Mouse (Mus musculus): Measurements from ENCODE around the gene Hoxd9. TPM values are rescaled to one million over a fixed set of nuclear protein-coding genes. Genes with fewer than 3 reads are reported as not detected.

Hoxd9 gene
- polyA plus RNA-seq, 1 experiment: 0.31 TPM

GRCm38 (mm10) chr2:74731799-74732512, 34.4 kb downstream of the Hoxd9 start:
- no peak for TF ChIP-seq POLR2A (IDR thresholded peaks at IDR 0.05; ENCODE audit: control insufficient read depth, extremely low read depth, insufficient read depth, low read length, poor library complexity)
- TF ChIP-seq CTCF (IDR thresholded peaks at IDR 0.05; ENCODE audit: borderline replicate concordance, control insufficient read depth, extremely low read depth, insufficient read depth, low read length, poor library complexity): no peak
- Histone ChIP-seq H3K27ac (ENCODE audit: control insufficient read depth, insufficient read depth, low read length) (no peak overlapping the region), H3K4me1 (replicated peaks; ENCODE audit: control insufficient read depth, insufficient read depth, low read length) (no peaks in the 10 kb centered on the region), H3K4me3 (ENCODE audit: control insufficient read depth, insufficient read depth, low read length) (no peak overlapping the region), H3K27me3 (ENCODE audit: control insufficient read depth, insufficient read depth, low read length) (peaks cover 9% of the 10 kb centered on the region), H3K36me3 (ENCODE audit: control insufficient read depth, insufficient read depth, low read length) (no peaks in the 10 kb centered on the region)
- WGBS: 38% methylated on average over 9 of the region's 9 CpGs
- no peak for DNase-seq

GRCm38 (mm10) chr2:74732513-74733316, 35.2 kb downstream of the Hoxd9 start:
- H3K4me1 ChIP-seq (replicated peaks; ENCODE audit: control insufficient read depth, insufficient read depth, low read length): no peaks in the 10 kb centered on the region
- no peak for DNase-seq
- no peak overlapping the region for H3K27ac ChIP-seq (ENCODE audit: control insufficient read depth, insufficient read depth, low read length)
- no peaks in the 10 kb centered on the region for H3K36me3 ChIP-seq (ENCODE audit: control insufficient read depth, insufficient read depth, low read length)
- TF ChIP-seq POLR2A (IDR thresholded peaks at IDR 0.05; ENCODE audit: control insufficient read depth, extremely low read depth, insufficient read depth, low read length, poor library complexity) (no peak), CTCF (IDR thresholded peaks at IDR 0.05; ENCODE audit: borderline replicate concordance, control insufficient read depth, extremely low read depth, insufficient read depth, low read length, poor library complexity) (no peak)
- peaks cover 12% of the 10 kb centered on the region for H3K27me3 ChIP-seq (ENCODE audit: control insufficient read depth, insufficient read depth, low read length)
- WGBS: 9% methylated on average over 52 of the region's 52 CpGs
- H3K4me3 ChIP-seq (ENCODE audit: control insufficient read depth, insufficient read depth, low read length): no peak overlapping the region

GRCm38 (mm10) chr2:74733317-74733661, 35.8 kb downstream of the Hoxd9 start:
- TF ChIP-seq CTCF (IDR thresholded peaks at IDR 0.05; ENCODE audit: borderline replicate concordance, control insufficient read depth, extremely low read depth, insufficient read depth, low read length, poor library complexity) (no peak), POLR2A (IDR thresholded peaks at IDR 0.05; ENCODE audit: control insufficient read depth, extremely low read depth, insufficient read depth, low read length, poor library complexity) (no peak)
- H3K27ac ChIP-seq (ENCODE audit: control insufficient read depth, insufficient read depth, low read length): no peak overlapping the region
- 4% methylated on average over 16 of the region's 16 CpGs for WGBS
- no peak for DNase-seq
- no peak overlapping the region for H3K4me3 ChIP-seq (ENCODE audit: control insufficient read depth, insufficient read depth, low read length)
- H3K36me3 ChIP-seq (ENCODE audit: control insufficient read depth, insufficient read depth, low read length): no peaks in the 10 kb centered on the region
- peaks cover 16% of the 10 kb centered on the region for H3K27me3 ChIP-seq (ENCODE audit: control insufficient read depth, insufficient read depth, low read length)
- no peaks in the 10 kb centered on the region for H3K4me1 ChIP-seq (replicated peaks; ENCODE audit: control insufficient read depth, insufficient read depth, low read length)

GRCm38 (mm10) chr2:74733765-74734164, 36.2 kb downstream of the Hoxd9 start:
- no peak overlapping the region for H3K27ac ChIP-seq (ENCODE audit: control insufficient read depth, insufficient read depth, low read length)
- TF ChIP-seq CTCF (IDR thresholded peaks at IDR 0.05; ENCODE audit: borderline replicate concordance, control insufficient read depth, extremely low read depth, insufficient read depth, low read length, poor library complexity): no peak
- TF ChIP-seq POLR2A (IDR thresholded peaks at IDR 0.05; ENCODE audit: control insufficient read depth, extremely low read depth, insufficient read depth, low read length, poor library complexity): no peak
- WGBS: 9% methylated on average over 6 of the region's 6 CpGs

GRCm38 (mm10) chr2:74734451-74734850, 36.9 kb downstream of the Hoxd9 start:
- peaks cover 26% of the 10 kb centered on the region for H3K27me3 ChIP-seq (ENCODE audit: control insufficient read depth, insufficient read depth, low read length)
- no peaks in the 10 kb centered on the region for H3K4me1 ChIP-seq (replicated peaks; ENCODE audit: control insufficient read depth, insufficient read depth, low read length)
- no peak for DNase-seq
- WGBS: 13% methylated on average over 13 of the region's 13 CpGs
- H3K36me3 ChIP-seq (ENCODE audit: control insufficient read depth, insufficient read depth, low read length): no peaks in the 10 kb centered on the region
- TF ChIP-seq CTCF (IDR thresholded peaks at IDR 0.05; ENCODE audit: borderline replicate concordance, control insufficient read depth, extremely low read depth, insufficient read depth, low read length, poor library complexity): no peak
- no peak for TF ChIP-seq POLR2A (IDR thresholded peaks at IDR 0.05; ENCODE audit: control insufficient read depth, extremely low read depth, insufficient read depth, low read length, poor library complexity)
- H3K4me3 ChIP-seq (ENCODE audit: control insufficient read depth, insufficient read depth, low read length): no peak overlapping the region
- H3K27ac ChIP-seq (ENCODE audit: control insufficient read depth, insufficient read depth, low read length): no peak overlapping the region

More at GRCm38 (mm10) chr2:74733765-74734164, 36.2 kb downstream of the Hoxd9 start:
- Histone ChIP-seq H3K36me3 (ENCODE audit: control insufficient read depth, insufficient read depth, low read length) (no peaks in the 10 kb centered on the region), H3K27me3 (ENCODE audit: control insufficient read depth, insufficient read depth, low read length) (peaks cover 20% of the 10 kb centered on the region), H3K4me3 (ENCODE audit: control insufficient read depth, insufficient read depth, low read length) (no peak overlapping the region), H3K4me1 (replicated peaks; ENCODE audit: control insufficient read depth, insufficient read depth, low read length) (no peaks in the 10 kb centered on the region)
- DNase-seq: no peak

GRCm38 (mm10) chr2:74734996-74735811, 37.7 kb downstream of the Hoxd9 start:
- WGBS: 23% methylated on average over 27 of the region's 27 CpGs

More at GRCm38 (mm10) chr2:74734996-74735811, 37.7 kb downstream of the Hoxd9 start:
- H3K36me3 ChIP-seq (ENCODE audit: control insufficient read depth, insufficient read depth, low read length): no peaks in the 10 kb centered on the region
- TF ChIP-seq CTCF (IDR thresholded peaks at IDR 0.05; ENCODE audit: borderline replicate concordance, control insufficient read depth, extremely low read depth, insufficient read depth, low read length, poor library complexity): no peak
- no peak for TF ChIP-seq POLR2A (IDR thresholded peaks at IDR 0.05; ENCODE audit: control insufficient read depth, extremely low read depth, insufficient read depth, low read length, poor library complexity)
- H3K4me1 ChIP-seq (replicated peaks; ENCODE audit: control insufficient read depth, insufficient read depth, low read length): no peaks in the 10 kb centered on the region
- no peak overlapping the region for H3K4me3 ChIP-seq (ENCODE audit: control insufficient read depth, insufficient read depth, low read length)
- H3K27me3 ChIP-seq (ENCODE audit: control insufficient read depth, insufficient read depth, low read length): peaks cover 32% of the 10 kb centered on the region
- H3K27ac ChIP-seq (ENCODE audit: control insufficient read depth, insufficient read depth, low read length): no peak overlapping the region
- no peak for DNase-seq

Measured in thymus, adult 2 months (tissue).